Mouse (Mus musculus) megakaryocyte, embryonic 14.5 days (primary cell): ENCODE results near the gene Crip2.

ENCODE experiments used
- FLI1 ChIP-seq: IDR thresholded peaks from 2 replicates; pipeline ENCODE4 v1.6.1; 2012; ENCODE audit warnings: low read length, inconsistent platforms, mixed read lengths
- GATA1 ChIP-seq: IDR thresholded peaks from 3 replicates; pipeline ENCODE4 v1.6.1; 2012; ENCODE audit warnings: mixed read lengths, low read length, inconsistent platforms, borderline replicate concordance

GRCm38 (mm10) chr12:113106386-113106785, 33.6 kb upstream of the Crip2 start:
- TF ChIP-seq GATA1 (no peak), FLI1 (no peak)
